ENCODE assay signal across 8 mouse cellular contexts in the genomic region with DNA sequence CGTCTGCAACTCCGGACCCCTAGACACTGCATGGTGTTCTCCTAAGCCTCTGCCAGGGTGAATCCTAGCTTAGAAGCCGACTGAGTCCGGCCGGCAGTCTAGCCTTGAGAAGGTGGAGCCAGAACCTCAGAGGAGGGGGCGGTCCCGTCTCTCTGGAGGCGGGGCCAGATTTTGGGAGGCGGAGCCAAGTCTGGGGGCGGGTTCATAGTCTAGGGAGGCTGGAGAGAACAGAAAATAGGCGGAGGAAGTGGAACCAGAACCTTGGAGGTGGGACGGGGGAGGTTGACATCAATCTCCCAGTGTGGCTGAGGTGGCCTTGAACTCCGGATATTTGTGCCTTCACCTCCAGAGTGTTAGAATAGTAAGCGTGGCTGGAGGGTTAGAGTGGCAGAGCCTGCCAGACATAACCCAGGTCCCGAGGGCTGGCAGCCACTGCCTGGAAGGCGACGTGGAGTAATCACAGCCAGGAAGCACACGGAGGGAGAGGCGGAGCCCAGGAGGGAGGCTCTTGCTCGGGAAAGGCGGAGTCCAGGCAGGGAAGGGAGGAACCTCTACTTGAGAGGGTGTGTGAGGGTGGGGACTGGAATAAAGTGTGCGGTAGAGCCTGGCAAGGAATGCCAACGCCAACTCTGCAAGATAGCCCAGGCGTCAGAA. TPM values are rescaled to one million over a fixed set of nuclear protein-coding genes. Genes with fewer than 3 reads are reported as not detected.
A peak's percentile ranks its signal among the peaks of the same experiment; 100 is the strongest.
DNase-seq lines count a peak whose midpoint lies in the region; ATAC-seq lines count a peak whose summit lies in the region.

No protein-coding gene starts in this region.

- intact Hi-C loops in gastrocnemius, postnatal 14 days (cut with DNase I; ENCODE audit: low total_unique reads): no loop called here

- DNase-seq in adipocyte (ENCODE audit: low spot score): peak; percentile 75
- peak; percentile 82 for DNase-seq in embryo, embryonic 10 days (ENCODE audit: low spot score)
- peak; percentile 82 for DNase-seq in gastrocnemius, postnatal 14 days
- DNase-seq in induced T-regulatory cell, adult 2 months (ENCODE audit: low read depth): peak; percentile 91
- DNase-seq in left cerebral cortex, adult 8-10 months (ENCODE audit: low spot score in 2 of 2): peak; percentile 63 to 65
- peak; percentile 87 for DNase-seq in retina, postnatal 7 days (ENCODE audit: low read depth, low spot score)
- peak; percentile 93 to 98 for DNase-seq in urinary bladder, adult 18-20 months (ENCODE audit: low spot score in 2 of 2)

- peak; percentile 86 for ATAC-seq in megakaryocyte, adult 5-6 weeks (ENCODE audit: poor library complexity, severe bottlenecking)

RNA-seq across cellular contexts. Expression of a gene that starts 5.0 kb away (rescaled TPM):
- 10 to 100 TPM; 11.6 to 11.7 TPM for total RNA-seq in gastrocnemius, postnatal 14 days (2021)
- 10 to 100 TPM; 13.4 to 15.3 (median 14.4) TPM for total RNA-seq in left cerebral cortex, adult 8-10 months (2022)
- total RNA-seq in megakaryocyte, adult 5-6 weeks (2015): 0.16 and 0.87 TPM in 2 replicates
- 0.26 and 0.53 TPM in 2 replicates for total RNA-seq in megakaryocyte, adult 5-6 weeks (2017)

RNA-seq across cellular contexts. Expression of a gene that starts 14.0 kb away (rescaled TPM):
- total RNA-seq in gastrocnemius, postnatal 14 days (2021): under 1 TPM in 1 of 2 experiments, not detected in 1; 0.12 TPM
- total RNA-seq in left cerebral cortex, adult 8-10 months (2022): 1 to 10 TPM; 1.7 to 8.5 (median 2.7) TPM
- total RNA-seq in megakaryocyte, adult 5-6 weeks (2015): not detected in 2 replicates
- not detected in 2 replicates for total RNA-seq in megakaryocyte, adult 5-6 weeks (2017)

RNA-seq across cellular contexts. Expression of a gene that starts 35.7 kb away (rescaled TPM):
- under 1 TPM; 0.31 to 0.96 TPM for total RNA-seq in gastrocnemius, postnatal 14 days (2021)
- 1 to 10 TPM; 5.3 to 7.6 (median 7.3) TPM for total RNA-seq in left cerebral cortex, adult 8-10 months (2022)
- total RNA-seq in megakaryocyte, adult 5-6 weeks (2015): 17.0 and 22.8 TPM in 2 replicates
- 69.9 and 92.7 TPM in 2 replicates for total RNA-seq in megakaryocyte, adult 5-6 weeks (2017)

Comparison
In these comparisons a context has a peak if more than half of its experiments do, and no peak if none do; other contexts are left out.
1. Peak in every context shown above with its lines: DNase-seq and ATAC-seq.
2. RNA of a gene that starts 5.0 kb away (total RNA-seq): 13.4 to 15.3 TPM in left cerebral cortex, adult 8-10 months and 11.6 to 11.7 TPM in gastrocnemius, postnatal 14 days; 0.16 to 0.87 TPM in megakaryocyte, adult 5-6 weeks; every median in the first group is over 4 times any median in the second.